Mouse (Mus musculus) MEL (cell line): ENCODE measurements around the gene Ncoa3. TPM values are rescaled to one million over a fixed set of nuclear protein-coding genes. Genes with fewer than 3 reads are reported as not detected.
A peak's percentile ranks its signal among the peaks of the same experiment; 100 is the strongest.

Experiments used
- DNase-seq: peaks from one replicate; pipeline ENCODE4 v3.0.0; 2011; ENCODE audit warnings: low read depth, low spot score
- H3K27ac ChIP-seq: 2 replicates; pipeline ENCODE4 v1.5.1; 2012; ENCODE audit warnings: low read depth, mild to moderate bottlenecking, control low read depth, low read length, moderate library complexity; ENCODE audit not compliant: control insufficient read depth
- H3K27me3 ChIP-seq, 2 experiments: fragments of 150-350 bp in 1 of 2; sonication (generic) in 1 of 2; 2 replicates each; pipeline ENCODE4 v1.6.1; 2012; ENCODE audit warnings: low read length in 2 of 2, mild to moderate bottlenecking in 2 of 2, improper control_type of control experiment in 1 of 2, moderate library complexity in 1 of 2; ENCODE audit not compliant: insufficient read depth in 2 of 2, control insufficient read depth in 1 of 2
- H3K36me3 ChIP-seq, 2 experiments: 2 replicates each; pipeline ENCODE4 v1.6.1; 2012 to 2014; ENCODE audit warnings: low read length in 2 of 2, improper control_type of control experiment in 1 of 2, inconsistent platforms in 1 of 2, mild to moderate bottlenecking in 1 of 2; ENCODE audit not compliant: insufficient read depth in 2 of 2, control insufficient read depth in 1 of 2
- H3K4me1 ChIP-seq, 2 experiments: fragments of 150-350 bp in 1 of 2; sonication (generic) in 1 of 2; 2 replicates each; pipeline ENCODE4 v1.6.1; 2012; ENCODE audit warnings: low read length in 2 of 2, improper control_type of control experiment in 1 of 2, mild to moderate bottlenecking in 1 of 2; ENCODE audit not compliant: insufficient read depth in 2 of 2, control insufficient read depth in 1 of 2
- H3K4me3 ChIP-seq, 2 experiments: fragments of 150-350 bp in 1 of 2; sonication (generic) in 1 of 2; 2 replicates each; pipeline ENCODE4 v1.5.1; 2012; ENCODE audit warnings: low read depth in 2 of 2, low read length in 2 of 2, mild to moderate bottlenecking in 2 of 2, moderate library complexity in 2 of 2, control low read depth in 1 of 2, improper control_type of control experiment in 1 of 2; ENCODE audit not compliant: control insufficient read depth in 1 of 2, insufficient read depth in 1 of 2
- H3K79me2 ChIP-seq: 2 replicates; pipeline ENCODE4 v1.6.1; 2012; ENCODE audit warnings: mild to moderate bottlenecking, low read length, moderate library complexity; ENCODE audit not compliant: control insufficient read depth, poor library complexity, insufficient read depth
- H3K9ac ChIP-seq: 2 replicates; pipeline ENCODE4 v1.6.1; 2012; ENCODE audit warnings: low read depth, mild to moderate bottlenecking, control low read depth, low read length, moderate library complexity; ENCODE audit not compliant: control insufficient read depth, poor library complexity, severe bottlenecking
- H3K9me3 ChIP-seq: fragments of 150-350 bp; sonication (generic); replicated peaks from 2 replicates; pipeline ENCODE4 v1.6.1; 2012; ENCODE audit warnings: mild to moderate bottlenecking, low read length, improper control_type of control experiment, moderate library complexity; ENCODE audit not compliant: insufficient read depth
- BHLHE40 ChIP-seq: IDR thresholded peaks from 2 replicates; pipeline ENCODE4 v1.6.1; 2012; ENCODE audit warnings: low read depth, mild to moderate bottlenecking, inconsistent platforms, low read length, improper control_type of control experiment, borderline replicate concordance
- CHD2 ChIP-seq: IDR thresholded peaks from 2 replicates; pipeline ENCODE4 v1.6.1; 2011; ENCODE audit warnings: low read length, improper control_type of control experiment
- CTCF ChIP-seq, 3 experiments: IDR thresholded peaks in 2 of 3; conservative IDR thresholded peaks in 1 of 3; 2 replicates each; pipeline ENCODE4 v1.5.1; 2011 to 2012; ENCODE audit warnings: low read length in 3 of 3, low read depth in 2 of 3, mild to moderate bottlenecking in 2 of 3, improper control_type of control experiment in 1 of 3, inconsistent platforms in 1 of 3, mixed read lengths in 1 of 3, moderate library complexity in 1 of 3; ENCODE audit not compliant: control insufficient read depth in 1 of 3, insufficient read depth in 1 of 3, poor library complexity in 1 of 3, severe bottlenecking in 1 of 3
- E2F4 ChIP-seq: IDR thresholded peaks from 2 replicates; pipeline ENCODE4 v1.6.1; 2011; ENCODE audit warnings: low read depth, low read length, improper control_type of control experiment, borderline replicate concordance
- EP300 ChIP-seq, 2 experiments: IDR thresholded peaks; 2 replicates each; pipeline ENCODE4 v1.6.1; 2011; ENCODE audit warnings: improper control_type of control experiment in 2 of 2, low read length in 2 of 2, low read depth in 1 of 2, mild to moderate bottlenecking in 1 of 2
- ETS1 ChIP-seq: IDR thresholded peaks from 2 replicates; pipeline ENCODE4 v1.6.1; 2012; ENCODE audit warnings: low read depth, mild to moderate bottlenecking, inconsistent platforms, low read length, improper control_type of control experiment, moderate library complexity
- GABPA ChIP-seq: IDR thresholded peaks from 2 replicates; pipeline ENCODE4 v1.6.1; 2012; ENCODE audit warnings: low read depth, mild to moderate bottlenecking, inconsistent platforms, low read length, improper control_type of control experiment, moderate library complexity
- GATA1 ChIP-seq: IDR thresholded peaks from 2 replicates; pipeline ENCODE4 v1.6.1; 2011; ENCODE audit warnings: low read depth, low read length, improper control_type of control experiment
- JUND ChIP-seq: IDR thresholded peaks from 2 replicates; pipeline ENCODE4 v1.6.1; 2011; ENCODE audit warnings: low read depth, mild to moderate bottlenecking, improper control_type of control experiment, low read length
- MAFK ChIP-seq: IDR thresholded peaks from 2 replicates; pipeline ENCODE4 v1.6.1; 2011; ENCODE audit warnings: low read depth, mild to moderate bottlenecking, low read length, improper control_type of control experiment, borderline replicate concordance
- MAX ChIP-seq: IDR thresholded peaks from 2 replicates; pipeline ENCODE4 v1.6.1; 2011; ENCODE audit warnings: low read length, improper control_type of control experiment
- MEF2A ChIP-seq: IDR thresholded peaks from 2 replicates; pipeline ENCODE4 v1.6.1; 2014; ENCODE audit warnings: low read depth, mild to moderate bottlenecking, inconsistent platforms, low read length, improper control_type of control experiment; ENCODE audit not compliant: poor library complexity, insufficient replicate concordance, severe bottlenecking; ENCODE audit errors: extremely low read depth
- MXI1 ChIP-seq: IDR thresholded peaks from 2 replicates; pipeline ENCODE4 v1.6.1; 2011; ENCODE audit warnings: mild to moderate bottlenecking, low read depth, low read length, improper control_type of control experiment
- NELFE ChIP-seq: IDR thresholded peaks from 2 replicates; pipeline ENCODE4 v1.6.1; 2011; ENCODE audit warnings: low read depth, low read length, improper control_type of control experiment
- POLR2A ChIP-seq, 2 experiments: IDR thresholded peaks; 2 replicates each; pipeline ENCODE4 v1.6.1; 2011 to 2012; ENCODE audit warnings: low read length in 2 of 2, mild to moderate bottlenecking in 2 of 2, control low read depth in 1 of 2, improper control_type of control experiment in 1 of 2, low read depth in 1 of 2, moderate library complexity in 1 of 2; ENCODE audit not compliant: control insufficient read depth in 1 of 2, insufficient read depth in 1 of 2, poor library complexity in 1 of 2
- POLR2AphosphoS5 ChIP-seq: IDR thresholded peaks from 2 replicates; pipeline ENCODE4 v1.6.1; 2012; ENCODE audit warnings: low read depth, borderline replicate concordance, mild to moderate bottlenecking, inconsistent platforms, low read length, moderate library complexity, mixed read lengths
- RAD21 ChIP-seq: IDR thresholded peaks from 2 replicates; pipeline ENCODE4 v1.6.1; 2011; ENCODE audit warnings: mild to moderate bottlenecking, low read depth, low read length, improper control_type of control experiment
- RCOR1 ChIP-seq: IDR thresholded peaks from 2 replicates; pipeline ENCODE4 v1.6.1; 2012; ENCODE audit warnings: low read depth, mild to moderate bottlenecking, inconsistent platforms, low read length, improper control_type of control experiment
- SIN3A ChIP-seq: IDR thresholded peaks from 2 replicates; pipeline ENCODE4 v1.6.1; 2012; ENCODE audit warnings: low read length, improper control_type of control experiment, inconsistent platforms
- SMC3 ChIP-seq: IDR thresholded peaks from 2 replicates; pipeline ENCODE4 v1.6.1; 2011; ENCODE audit warnings: low read depth, low read length, improper control_type of control experiment
- TAL1 ChIP-seq: IDR thresholded peaks from 2 replicates; pipeline ENCODE4 v1.6.1; 2012; ENCODE audit warnings: mild to moderate bottlenecking, inconsistent platforms, low read length, moderate library complexity, mixed read lengths
- TCF12 ChIP-seq: IDR thresholded peaks from 2 replicates; pipeline ENCODE4 v1.6.1; 2014; ENCODE audit warnings: low read depth, mild to moderate bottlenecking, inconsistent platforms, low read length, improper control_type of control experiment, moderate library complexity
- USF1 ChIP-seq: IDR thresholded peaks from 2 replicates; pipeline ENCODE4 v1.6.1; 2014; ENCODE audit warnings: low read depth, mild to moderate bottlenecking, inconsistent platforms, low read length, improper control_type of control experiment, moderate library complexity
- USF2 ChIP-seq, 2 experiments: IDR thresholded peaks; 2 replicates each; pipeline ENCODE4 v1.6.1; 2011 to 2012; ENCODE audit warnings: improper control_type of control experiment in 2 of 2, low read length in 2 of 2, borderline replicate concordance in 1 of 2, inconsistent platforms in 1 of 2, low read depth in 1 of 2, mild to moderate bottlenecking in 1 of 2; ENCODE audit not compliant: insufficient read depth in 1 of 2
- ZC3H11A ChIP-seq: IDR thresholded peaks from 2 replicates; pipeline ENCODE4 v1.6.1; 2012; ENCODE audit warnings: low read depth, mild to moderate bottlenecking, inconsistent platforms, low read length, improper control_type of control experiment
- ZKSCAN1 ChIP-seq: IDR thresholded peaks from 2 replicates; pipeline ENCODE4 v1.6.1; 2012; ENCODE audit warnings: low read depth, mild to moderate bottlenecking, inconsistent platforms, low read length, improper control_type of control experiment, moderate library complexity
- ZMIZ1 ChIP-seq: IDR thresholded peaks from 2 replicates; pipeline ENCODE4 v1.6.1; 2012; ENCODE audit warnings: low read depth, mild to moderate bottlenecking, inconsistent platforms, low read length, improper control_type of control experiment, moderate library complexity
- polyA plus RNA-seq, 2 experiments: library from polyadenylated mRNA; stranded (reverse) in 1 of 2; unstranded in 1 of 2; fragments of >175 nt in 1 of 2; fragments of >200 nt in 1 of 2; gene quantifications; 2 replicates each; pipeline versions ENCODE4 v1.2.1 to v1.2.4; 2012; ENCODE audit warnings: low replicate concordance in 2 of 2, low read depth in 1 of 2; ENCODE audit not compliant: insufficient read length in 2 of 2, insufficient read depth in 1 of 2, missing spikeins in 1 of 2
- total RNA-seq: library from RNA; depleted of rRNA; stranded (reverse); fragments of 300-350 nt; gene quantifications from 2 replicates; pipeline ENCODE4 v1.2.3, GENCODE M21; 2012

Ncoa3 gene
- total and polyA plus RNA-seq, 3 experiments = 5.7 to 19.8 (median 10.3) TPM

GRCm38 (mm10) chr2:166039681-166040080 lies 47.2 kb downstream of the Ncoa3 start:
- Histone ChIP-seq H3K79me2 (no peaks in the 10 kb centered on the region), H3K9me3 (no peaks in the 10 kb centered on the region), H3K27me3 (no peaks in the 10 kb centered on the region), H3K27ac (no peak overlapping the region), H3K9ac (no peak overlapping the region), H3K4me3 (no peak overlapping the region), H3K4me1 (peaks cover 3 to 13% of the 10 kb centered on the region in 2 experiments), H3K36me3 (peaks cover 0 to 11% of the 10 kb centered on the region in 2 experiments; a peak in 2 of 4 replicates)
- no peak for DNase-seq
- no peak for TF ChIP-seq MEF2A
- no peak for TF ChIP-seq BHLHE40
- no peak for TF ChIP-seq E2F4
- no peak for TF ChIP-seq CHD2
- TF ChIP-seq USF1 = no peak
- TF ChIP-seq EP300 (IDR thresholded peaks at IDR 0.05; ENCODE audit: low read depth in 1 of 2, low read length in 2 of 2) = no peak
- no peak for TF ChIP-seq ZKSCAN1
- TF ChIP-seq POLR2A (IDR thresholded peaks at IDR 0.05; ENCODE audit: control insufficient read depth in 1 of 2, insufficient read depth in 1 of 2, low read depth in 1 of 2, low read length in 2 of 2, poor library complexity in 1 of 2) = no peak
- TF ChIP-seq ZMIZ1 = no peak
- TF ChIP-seq USF2 (IDR thresholded peaks at IDR 0.05; ENCODE audit: borderline replicate concordance in 1 of 2, insufficient read depth in 1 of 2, low read depth in 1 of 2, low read length in 2 of 2) = no peak
- TF ChIP-seq JUND = no peak
- no peak for TF ChIP-seq POLR2AphosphoS5
- TF ChIP-seq ZC3H11A = no peak
- TF ChIP-seq SMC3 = no peak
- no peak for TF ChIP-seq GABPA
- TF ChIP-seq MAX = no peak
- no peak for TF ChIP-seq CTCF (IDR thresholded peaks at IDR 0.05 in 2 of 3, conservative IDR thresholded peaks at IDR 0.05 in 1 of 3; ENCODE audit: control insufficient read depth in 1 of 3, insufficient read depth in 1 of 3, low read depth in 2 of 3, low read length in 3 of 3, poor library complexity in 1 of 3, severe bottlenecking in 1 of 3)
- TF ChIP-seq GATA1 = no peak

GRCm38 (mm10) chr2:166042542-166042941 lies 50.1 kb downstream of the Ncoa3 start:
- Histone ChIP-seq H3K4me3 (no peak overlapping the region), H3K9ac (no peak overlapping the region), H3K27me3 (no peaks in the 10 kb centered on the region)
- TF ChIP-seq BHLHE40 (peak; percentile 72; the same call in 1 of the 2 replicates), TCF12 (peak; percentile 94), E2F4 (no peak), EP300 (IDR thresholded peaks at IDR 0.05; ENCODE audit: low read depth in 1 of 2, low read length in 2 of 2) (peak; percentile 86), RCOR1 (peak; percentile 99), MAFK (no peak), POLR2AphosphoS5 (no peak), MXI1 (0 out of 2 replicates have a peak, but pooled peaks have one; percentile 18), TAL1 (peak; percentile 77), CTCF (IDR thresholded peaks at IDR 0.05 in 2 of 3, conservative IDR thresholded peaks at IDR 0.05 in 1 of 3; ENCODE audit: control insufficient read depth in 1 of 3, insufficient read depth in 1 of 3, low read depth in 2 of 3, low read length in 3 of 3, poor library complexity in 1 of 3, severe bottlenecking in 1 of 3) (no peak), CHD2 (no peak), POLR2A (IDR thresholded peaks at IDR 0.05; ENCODE audit: control insufficient read depth in 1 of 2, insufficient read depth in 1 of 2, low read depth in 1 of 2, low read length in 2 of 2, poor library complexity in 1 of 2) (no peak), ZC3H11A (no peak), GATA1 (peak; percentile 97), SMC3 (no peak), SIN3A (no peak), NELFE (no peak), GABPA (no peak), USF1 (no peak), MAX (no peak), ETS1 (peak; percentile 73), RAD21 (no peak)
- TF ChIP-seq, all 39 proteins: peak for 8
- Histone ChIP-seq H3K79me2 (no peaks in the 10 kb centered on the region), H3K36me3 (peaks cover 0 to 23% of the 10 kb centered on the region in 2 experiments; a peak in 3 of 4 replicates), H3K4me1 (peaks cover 12 to 26% of the 10 kb centered on the region in 2 experiments), H3K27ac (no peak overlapping the region), H3K9me3 (no peaks in the 10 kb centered on the region)
- DNase-seq = peak; percentile 66
